Mouse (Mus musculus): ENCODE measurements around the gene Syt6. TPM values are rescaled to one million over a fixed set of nuclear protein-coding genes. Genes with fewer than 3 reads are reported as not detected.

Gene Syt6
- polyA plus RNA-seq (2015; fragmentation: Nextera tagmentation; extraction: Ambion mirVana) = 0.36 and 0.45 TPM in 2 replicates

GRCm38 (mm10) chr3:103575156-103575892, at the start of gene Syt6:
Gene Syt6, plus strand, starts transcription at chr3:103575231.
- Histone ChIP-seq H3K4me1 (peaks cover 18% of the 10 kb centered on the region), H3K9me3 (no peaks in the 10 kb centered on the region), H3K4me3 (peak within 1 kb of the TSS; percentile 43), H3K9ac (no peak within 1 kb of the TSS), H3K4me2 (peak within 1 kb of the TSS; percentile 83), H3K27ac (no peak within 1 kb of the TSS), H3K27me3 (peaks cover 80% of the 10 kb centered on the region), H3K36me3 (no peaks in the 10 kb centered on the region)
- no peak for ATAC-seq (ENCODE audit: insufficient number of reproducible peaks, low FRiP score, low TSS enrichment, low read depth)
- under 1% methylated on average over 43 of the region's 44 CpGs for WGBS

- Histone ChIP-seq H3K4me3 (no peak overlapping the region), H3K4me1 (no peaks in the 10 kb centered on the region), H3K36me3 (no peaks in the 10 kb centered on the region), H3K27ac (no peak overlapping the region), H3K27me3 (no peaks in the 10 kb centered on the region), H3K9me3 (no peaks in the 10 kb centered on the region), H3K4me2 (no peak overlapping the region), H3K9ac (no peak overlapping the region)
- WGBS = 82% methylated on average over 4 of the region's 4 CpGs
- ATAC-seq (ENCODE audit: insufficient number of reproducible peaks, low FRiP score, low TSS enrichment, low read depth) = no peak
These were observed 48.8 kb upstream of the Syt6 start for GRCm38 (mm10) chr3:103526201-103526704.

GRCm38 (mm10) chr3:103526864-103527263, 48.2 kb upstream of the Syt6 start:
- H3K4me2 ChIP-seq = no peak overlapping the region
- H3K27me3 ChIP-seq = no peaks in the 10 kb centered on the region
- no peak overlapping the region for H3K27ac ChIP-seq
- ATAC-seq (ENCODE audit: insufficient number of reproducible peaks, low FRiP score, low TSS enrichment, low read depth) = no peak
- H3K36me3 ChIP-seq = no peaks in the 10 kb centered on the region
- no peaks in the 10 kb centered on the region for H3K9me3 ChIP-seq
- H3K4me1 ChIP-seq = no peaks in the 10 kb centered on the region
- H3K4me3 ChIP-seq = no peak overlapping the region
- no peak overlapping the region for H3K9ac ChIP-seq
- 27% methylated on average over 2 of the region's 2 CpGs for WGBS

GRCm38 (mm10) chr3:103534036-103534435, 41.0 kb upstream of the Syt6 start:
- Histone ChIP-seq H3K9ac (no peak overlapping the region), H3K4me1 (no peaks in the 10 kb centered on the region), H3K36me3 (no peaks in the 10 kb centered on the region), H3K4me3 (no peak overlapping the region), H3K9me3 (no peaks in the 10 kb centered on the region), H3K27ac (no peak overlapping the region), H3K4me2 (no peak overlapping the region), H3K27me3 (no peaks in the 10 kb centered on the region)
- 92% methylated on average over 9 of the region's 9 CpGs for WGBS
- no peak for ATAC-seq (ENCODE audit: insufficient number of reproducible peaks, low FRiP score, low TSS enrichment, low read depth)

GRCm38 (mm10) chr3:103535207-103535606, 39.8 kb upstream of the Syt6 start:
- no peak overlapping the region for H3K27ac ChIP-seq
- H3K4me1 ChIP-seq = no peaks in the 10 kb centered on the region
- no peak overlapping the region for H3K9ac ChIP-seq
- ATAC-seq (ENCODE audit: insufficient number of reproducible peaks, low FRiP score, low TSS enrichment, low read depth) = no peak
- H3K9me3 ChIP-seq = no peaks in the 10 kb centered on the region
- WGBS = 48% methylated on average over 5 of the region's 5 CpGs
- H3K36me3 ChIP-seq = no peaks in the 10 kb centered on the region
- no peak overlapping the region for H3K4me2 ChIP-seq
- no peaks in the 10 kb centered on the region for H3K27me3 ChIP-seq
- H3K4me3 ChIP-seq = no peak overlapping the region

- H3K4me1 ChIP-seq = no peaks in the 10 kb centered on the region
- no peaks in the 10 kb centered on the region for H3K27me3 ChIP-seq
- H3K9me3 ChIP-seq = no peaks in the 10 kb centered on the region
- no peaks in the 10 kb centered on the region for H3K36me3 ChIP-seq
- 27% methylated on average over 7 of the region's 7 CpGs for WGBS
- no peak overlapping the region for H3K27ac ChIP-seq
- no peak overlapping the region for H3K4me3 ChIP-seq
- ATAC-seq (ENCODE audit: insufficient number of reproducible peaks, low FRiP score, low TSS enrichment, low read depth) = no peak
- no peak overlapping the region for H3K9ac ChIP-seq
- H3K4me2 ChIP-seq = no peak overlapping the region
These were observed 35.9 kb upstream of the Syt6 start for GRCm38 (mm10) chr3:103539148-103539547.

GRCm38 (mm10) chr3:103546166-103546565, 28.9 kb upstream of the Syt6 start:
- Histone ChIP-seq H3K9me3 (no peaks in the 10 kb centered on the region), H3K4me3 (no peak overlapping the region), H3K4me1 (no peaks in the 10 kb centered on the region), H3K27ac (no peak overlapping the region), H3K4me2 (no peak overlapping the region), H3K27me3 (no peaks in the 10 kb centered on the region), H3K36me3 (no peaks in the 10 kb centered on the region), H3K9ac (no peak overlapping the region)
- ATAC-seq (ENCODE audit: insufficient number of reproducible peaks, low FRiP score, low TSS enrichment, low read depth) = no peak
- 60% methylated on average over 2 of the region's 2 CpGs for WGBS

- WGBS = 75% methylated on average over 3 of the region's 3 CpGs
- Histone ChIP-seq H3K4me2 (no peak overlapping the region), H3K9me3 (no peaks in the 10 kb centered on the region), H3K36me3 (no peaks in the 10 kb centered on the region), H3K27me3 (no peaks in the 10 kb centered on the region), H3K9ac (no peak overlapping the region), H3K4me3 (no peak overlapping the region), H3K4me1 (no peaks in the 10 kb centered on the region), H3K27ac (no peak overlapping the region)
- ATAC-seq (ENCODE audit: insufficient number of reproducible peaks, low FRiP score, low TSS enrichment, low read depth) = no peak
These were observed 28.4 kb upstream of the Syt6 start for GRCm38 (mm10) chr3:103546626-103547025.

- no peak overlapping the region for H3K4me2 ChIP-seq
- ATAC-seq (ENCODE audit: insufficient number of reproducible peaks, low FRiP score, low TSS enrichment, low read depth) = no peak
- no peaks in the 10 kb centered on the region for H3K9me3 ChIP-seq
- no peaks in the 10 kb centered on the region for H3K27me3 ChIP-seq
- no peak overlapping the region for H3K4me3 ChIP-seq
- no peaks in the 10 kb centered on the region for H3K4me1 ChIP-seq
- H3K27ac ChIP-seq = no peak overlapping the region
- H3K36me3 ChIP-seq = no peaks in the 10 kb centered on the region
- WGBS = 38% methylated on average over 5 of the region's 5 CpGs
- H3K9ac ChIP-seq = no peak overlapping the region
These were observed 24.8 kb upstream of the Syt6 start for GRCm38 (mm10) chr3:103550236-103550635.

GRCm38 (mm10) chr3:103567226-103567625, 7.8 kb upstream of the Syt6 start:
- no peaks in the 10 kb centered on the region for H3K36me3 ChIP-seq
- H3K27me3 ChIP-seq = peaks cover 14% of the 10 kb centered on the region
- H3K9me3 ChIP-seq = no peaks in the 10 kb centered on the region
- H3K9ac ChIP-seq = no peak overlapping the region
- H3K4me2 ChIP-seq = no peak overlapping the region
- ATAC-seq (ENCODE audit: insufficient number of reproducible peaks, low FRiP score, low TSS enrichment, low read depth) = no peak
- H3K4me3 ChIP-seq = no peak overlapping the region
- no peak overlapping the region for H3K27ac ChIP-seq
- H3K4me1 ChIP-seq = no peaks in the 10 kb centered on the region
- WGBS = 40% methylated on average over 3 of the region's 3 CpGs

GRCm38 (mm10) chr3:103572526-103572925, 2.5 kb upstream of the Syt6 start:
- 69% methylated on average over 4 of the region's 4 CpGs for WGBS
- ATAC-seq (ENCODE audit: insufficient number of reproducible peaks, low FRiP score, low TSS enrichment, low read depth) = no peak
- H3K27me3 ChIP-seq = peaks cover 67% of the 10 kb centered on the region
- no peak overlapping the region for H3K9ac ChIP-seq
- no peak overlapping the region for H3K27ac ChIP-seq
- no peak overlapping the region for H3K4me3 ChIP-seq
- no peak overlapping the region for H3K4me2 ChIP-seq
- H3K9me3 ChIP-seq = no peaks in the 10 kb centered on the region
- H3K4me1 ChIP-seq = peaks cover 18% of the 10 kb centered on the region
- no peaks in the 10 kb centered on the region for H3K36me3 ChIP-seq

GRCm38 (mm10) chr3:103573106-103573790, 1.8 kb upstream of the Syt6 start:
- WGBS = 2% methylated on average over 20 of the region's 20 CpGs
- Histone ChIP-seq H3K4me3 (no peak overlapping the region), H3K36me3 (no peaks in the 10 kb centered on the region), H3K9ac (no peak overlapping the region), H3K27ac (no peak overlapping the region), H3K27me3 (peaks cover 75% of the 10 kb centered on the region), H3K9me3 (no peaks in the 10 kb centered on the region), H3K4me2 (no peak overlapping the region), H3K4me1 (peaks cover 18% of the 10 kb centered on the region)
- ATAC-seq (ENCODE audit: insufficient number of reproducible peaks, low FRiP score, low TSS enrichment, low read depth) = no peak

Measured in limb, embryonic 15.5 days (tissue).